ENCODE assay signal across 17 mouse cellular contexts in genomic region chr10:28856154-28856553, GRCm38 (mm10).
DNase-seq lines count a peak whose midpoint lies in the region; ATAC-seq lines count a peak whose summit lies in the region.
"Had no signal": no experiment of that assay in that cellular context is flagged by ENCODE, and none has a peak within 500 bp of the region (broad histone marks: within the 10 kb centered on the region; RNA-seq: fewer than 3 reads in every experiment).

No protein-coding gene starts in this region.

- peak; percentile 95 for ATAC-seq in frontal cortex, adult (ENCODE audit: low TSS enrichment)
- ATAC-seq: forebrain, embryonic 13.5 days; forebrain, embryonic 15.5 days had no signal

- DNase-seq in frontal cortex, postnatal 10 days (ENCODE audit: low spot score in 2 of 2) = no peak
- DNase-seq in brain, adult 2 months (ENCODE audit: low read depth, low spot score) = peak; percentile 57
- DNase-seq in telencephalon, adult 2 months (ENCODE audit: low read depth, low spot score) = peak; percentile 29
- no peak for DNase-seq in kidney, adult 9 months
- DNase-seq: adrenal gland, adult 2 months; adrenal gland, postnatal 10 days; adrenal gland, postnatal 25 days; cerebellum, adult 11 months; cerebellum, adult 18-20 months; cerebellum, adult 8-10 months; cerebellum, adult 9-11 months; cerebellum, postnatal 14 days; cerebellum, postnatal 36 days; embryo, embryonic 11 days had no signal

Comparison
In these comparisons a context has a peak if more than half of its experiments do, and no peak if none do; other contexts are left out.
1. DNase-seq: peak in brain, adult 2 months (single experiment) and telencephalon, adult 2 months (single experiment); none in frontal cortex, postnatal 10 days (0 of 2) and kidney, adult 9 months (single experiment).